9 mouse cellular contexts compared by ENCODE assay signal in the genomic region with DNA sequence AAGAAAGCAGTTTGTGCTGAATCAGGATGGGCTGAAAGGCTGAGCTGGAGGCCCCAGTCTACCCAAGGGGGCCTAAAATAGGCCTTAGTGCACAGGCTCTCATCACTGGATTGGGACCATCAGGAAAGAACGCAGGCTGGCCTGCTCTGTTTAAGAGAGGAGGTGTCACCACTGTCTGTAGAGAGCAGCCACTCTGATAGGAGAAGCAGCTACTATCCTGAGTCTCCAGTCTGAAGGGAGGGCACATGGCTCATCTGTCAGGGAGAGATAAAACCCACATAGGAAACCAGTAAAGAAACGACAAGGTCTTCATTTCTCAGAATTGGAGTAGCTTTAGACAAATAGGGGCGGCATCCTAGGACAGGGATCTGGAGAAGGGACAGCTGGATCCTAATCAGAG. TPM values are rescaled to one million over a fixed set of nuclear protein-coding genes. Genes with fewer than 3 reads are reported as not detected.
DNase-seq lines count a peak whose midpoint lies in the region; ATAC-seq and TF ChIP-seq lines count a peak whose summit lies in the region.
"Had no signal": no experiment of that assay in that cellular context is flagged by ENCODE, and none has a peak within 500 bp of the region (broad histone marks: within the 10 kb centered on the region; RNA-seq: fewer than 3 reads in every experiment).

No protein-coding gene starts in this region.

- no peak overlapping the region for H3K4me2 ChIP-seq in lung, postnatal 0 days (replicated peaks; ENCODE audit: low read depth, low read length)
- H3K4me2 ChIP-seq in hindbrain, embryonic 13.5 days = peak overlapping the region; percentile 92
- H3K4me2 ChIP-seq in stomach, postnatal 0 days (replicated peaks; ENCODE audit: low read depth) = 0 out of 2 replicates have a peak overlapping the region, but pooled peaks have one; percentile 75

- H3K27me3 ChIP-seq in lung, postnatal 0 days (replicated peaks; ENCODE audit: insufficient read depth, low read length) = no peaks in the 10 kb centered on the region
- H3K27me3 ChIP-seq in hindbrain, embryonic 13.5 days = no peaks in the 10 kb centered on the region
- H3K27me3 ChIP-seq in stomach, postnatal 0 days (ENCODE audit: control insufficient read depth, insufficient read depth, low read length) = no peaks in the 10 kb centered on the region

- H3K9me3 ChIP-seq in lung, postnatal 0 days (ENCODE audit: low read length) = no peaks in the 10 kb centered on the region
- H3K9me3 ChIP-seq in hindbrain, embryonic 13.5 days = no peaks in the 10 kb centered on the region
- H3K9me3 ChIP-seq in stomach, postnatal 0 days (ENCODE audit: control insufficient read depth, low read length) = no peaks in the 10 kb centered on the region

- no peak for ATAC-seq in lung, postnatal 0 days
- no peak for ATAC-seq in hindbrain, embryonic 13.5 days (ENCODE audit: low FRiP score)
- peak; percentile 83 for ATAC-seq in megakaryocyte progenitor cell, adult 5-6 weeks (replicated peaks; ENCODE audit: poor library complexity)
- no peak for ATAC-seq in stomach, postnatal 0 days (ENCODE audit: low FRiP score, low TSS enrichment)

- H3K36me3 ChIP-seq in lung, postnatal 0 days (ENCODE audit: insufficient read depth, low read length) = no peaks in the 10 kb centered on the region
- H3K36me3 ChIP-seq in hindbrain, embryonic 13.5 days = peaks cover 29% of the 10 kb centered on the region
- H3K36me3 ChIP-seq in stomach, postnatal 0 days (ENCODE audit: control insufficient read depth, insufficient read depth, low read length) = no peaks in the 10 kb centered on the region

- peaks cover under 1% of the 10 kb centered on the region; the same call in 1 of the 2 replicates for H3K4me1 ChIP-seq in lung, postnatal 0 days (ENCODE audit: insufficient read depth, low read depth, low read length)
- peaks cover 77% of the 10 kb centered on the region for H3K4me1 ChIP-seq in hindbrain, embryonic 13.5 days (replicated peaks)
- H3K4me1 ChIP-seq in stomach, postnatal 0 days (replicated peaks; ENCODE audit: control insufficient read depth, insufficient read depth) = peaks cover 6% of the 10 kb centered on the region; the same call in 1 of the 2 replicates

- no peak overlapping the region for H3K9ac ChIP-seq in lung, postnatal 0 days (replicated peaks; ENCODE audit: low read depth)
- peak overlapping the region; percentile 99 for H3K9ac ChIP-seq in hindbrain, embryonic 13.5 days
- no peak overlapping the region for H3K9ac ChIP-seq in stomach, postnatal 0 days (ENCODE audit: low read length)

- H3K4me3 ChIP-seq in lung, postnatal 0 days (ENCODE audit: low read depth, low read length) = no peak overlapping the region
- peak overlapping the region; percentile 94 for H3K4me3 ChIP-seq in hindbrain, embryonic 13.5 days
- H3K4me3 ChIP-seq in stomach, postnatal 0 days (ENCODE audit: low read depth, low read length) = no peak overlapping the region

- WGBS in lung, postnatal 0 days = 39% methylated on average over 3 of the region's 3 CpGs
- WGBS in hindbrain, embryonic 13.5 days = 50% methylated on average over 3 of the region's 3 CpGs
- WGBS in stomach, postnatal 0 days = 44% methylated on average over 3 of the region's 3 CpGs

- no peak for TF ChIP-seq EP300 in lung, postnatal 0 days (IDR thresholded peaks at IDR 0.05)
- no peak for TF ChIP-seq EP300 in stomach, postnatal 0 days (optimal IDR thresholded peaks at IDR 0.05)

- peak; percentile 44 for DNase-seq in lung, postnatal 0 days (ENCODE audit: low spot score)
- DNase-seq in lung, postnatal 10 days = no peak
- no peak for DNase-seq in stomach, postnatal 0 days (ENCODE audit: low spot score)
- no peak for DNase-seq in adrenal gland, adult (ENCODE audit: inconsistent age in 2 of 2, low spot score in 1 of 2)
- no peak for DNase-seq in frontal cortex, postnatal 10 days (ENCODE audit: low spot score in 2 of 2)
- DNase-seq in adrenal gland, postnatal 36 days = no peak
- DNase-seq: cerebellum, adult 8-10 months had no signal

- no peak overlapping the region for H3K27ac ChIP-seq in lung, postnatal 0 days (ENCODE audit: low read length)
- peak overlapping the region; percentile 74 for H3K27ac ChIP-seq in hindbrain, embryonic 13.5 days
- no peak overlapping the region; the same call in 1 of the 2 replicates for H3K27ac ChIP-seq in stomach, postnatal 0 days (replicated peaks)

- TF ChIP-seq CTCF in lung, postnatal 0 days (IDR thresholded peaks at IDR 0.05) = no peak
- TF ChIP-seq CTCF in stomach, postnatal 0 days (IDR thresholded peaks at IDR 0.05; ENCODE audit: low read depth) = no peak

RNA-seq across cellular contexts. Expression of gene Samd14, which starts 2.4 kb away (rescaled TPM):
- polyA plus RNA-seq in lung, postnatal 0 days (2015; fragmentation: Nextera tagmentation; extraction: Ambion mirVana) = 5.4 and 5.8 TPM in 2 replicates
- polyA plus RNA-seq in hindbrain, embryonic 13.5 days (2015; fragmentation: Nextera tagmentation; extraction: Ambion mirVana) = 132 and 142 TPM in 2 replicates
- total RNA-seq in megakaryocyte progenitor cell, adult 5-6 weeks (2015) = 2.3 and 6.1 TPM in 2 replicates
- total RNA-seq in megakaryocyte progenitor cell, adult 5-6 weeks (2017) = 0.92 and 2.6 TPM in 2 replicates
- 6.7 and 7.2 TPM in 2 replicates for polyA plus RNA-seq in stomach, postnatal 0 days (2015; fragmentation: Nextera tagmentation; extraction: Ambion mirVana)
- total RNA-seq in adrenal gland, postnatal 36 days (2021) = 1 to 10 TPM; 3.2 to 3.4 TPM

RNA-seq across cellular contexts. Expression of gene Ppp1r9b, which starts 21.2 kb away (rescaled TPM):
- 9.8 and 11.5 TPM in 2 replicates for polyA plus RNA-seq in lung, postnatal 0 days (2015; fragmentation: Nextera tagmentation; extraction: Ambion mirVana)
- 16.9 and 17.3 TPM in 2 replicates for polyA plus RNA-seq in hindbrain, embryonic 13.5 days (2015; fragmentation: Nextera tagmentation; extraction: Ambion mirVana)
- total RNA-seq in megakaryocyte progenitor cell, adult 5-6 weeks (2015) = 43.9 and 46.6 TPM in 2 replicates
- 81.9 and 107 TPM in 2 replicates for total RNA-seq in megakaryocyte progenitor cell, adult 5-6 weeks (2017)
- 4.9 and 5.4 TPM in 2 replicates for polyA plus RNA-seq in stomach, postnatal 0 days (2015; fragmentation: Nextera tagmentation; extraction: Ambion mirVana)
- 100 to 1,000 TPM; 119 to 120 TPM for total RNA-seq in adrenal gland, postnatal 36 days (2021)

RNA-seq across cellular contexts. Expression of gene Pdk2, which starts 29.1 kb away (rescaled TPM):
- 39.3 and 51.1 TPM in 2 replicates for polyA plus RNA-seq in lung, postnatal 0 days (2015; fragmentation: Nextera tagmentation; extraction: Ambion mirVana)
- polyA plus RNA-seq in hindbrain, embryonic 13.5 days (2015; fragmentation: Nextera tagmentation; extraction: Ambion mirVana) = 24.2 and 25.5 TPM in 2 replicates
- 4.2 and 4.8 TPM in 2 replicates for total RNA-seq in megakaryocyte progenitor cell, adult 5-6 weeks (2015)
- total RNA-seq in megakaryocyte progenitor cell, adult 5-6 weeks (2017) = 0.71 and 1.4 TPM in 2 replicates
- polyA plus RNA-seq in stomach, postnatal 0 days (2015; fragmentation: Nextera tagmentation; extraction: Ambion mirVana) = 29.8 and 39.0 TPM in 2 replicates
- total RNA-seq in adrenal gland, postnatal 36 days (2021) = 100 to 1,000 TPM in 1 of 2 experiments, 10 to 100 TPM in 1; 70.0 to 103 TPM

RNA-seq across cellular contexts. Expression of gene Sgca, which starts 35.9 kb away (rescaled TPM):
- 0.33 and 0.55 TPM in 2 replicates for polyA plus RNA-seq in lung, postnatal 0 days (2015; fragmentation: Nextera tagmentation; extraction: Ambion mirVana)
- polyA plus RNA-seq in hindbrain, embryonic 13.5 days (2015; fragmentation: Nextera tagmentation; extraction: Ambion mirVana) = 0.23 and 0.52 TPM in 2 replicates
- total RNA-seq in megakaryocyte progenitor cell, adult 5-6 weeks (2015) = not detected in 2 replicates
- not detected in 2 replicates for total RNA-seq in megakaryocyte progenitor cell, adult 5-6 weeks (2017)
- polyA plus RNA-seq in stomach, postnatal 0 days (2015; fragmentation: Nextera tagmentation; extraction: Ambion mirVana) = 0.47 and 0.80 TPM in 2 replicates
- total RNA-seq in adrenal gland, postnatal 36 days (2021) = not detected

RNA-seq across cellular contexts. Expression of gene Hils1, which starts 44.7 kb away (rescaled TPM):
- polyA plus RNA-seq in lung, postnatal 0 days (2015; fragmentation: Nextera tagmentation; extraction: Ambion mirVana) = not detected in 2 replicates
- not detected in 2 replicates for polyA plus RNA-seq in hindbrain, embryonic 13.5 days (2015; fragmentation: Nextera tagmentation; extraction: Ambion mirVana)
- not detected in 2 replicates for total RNA-seq in megakaryocyte progenitor cell, adult 5-6 weeks (2015)
- not detected in 2 replicates for total RNA-seq in megakaryocyte progenitor cell, adult 5-6 weeks (2017)
- polyA plus RNA-seq in stomach, postnatal 0 days (2015; fragmentation: Nextera tagmentation; extraction: Ambion mirVana) = not detected in 2 replicates
- not detected for total RNA-seq in adrenal gland, postnatal 36 days (2021)

Comparison
In these comparisons a context has a peak if more than half of its experiments do, and no peak if none do; other contexts are left out.
1. RNA of gene Samd14, which starts 2.4 kb away (polyA plus RNA-seq): 132 to 142 TPM in hindbrain, embryonic 13.5 days; 6.7 to 7.2 TPM in stomach, postnatal 0 days and 5.4 to 5.8 TPM in lung, postnatal 0 days; every median in the first group is over 10 times any median in the second.